Mouse (Mus musculus) hematopoietic stem cell, adult 5-6 weeks (primary cell): Measurements from ENCODE around the gene Olfr44. TPM values are rescaled to one million over a fixed set of nuclear protein-coding genes. Genes with fewer than 3 reads are reported as not detected.

ENCODE experiments used
- ATAC-seq, 2 experiments: fragments of 125-278 bp in 1 of 2; replicated peaks in 1 of 2; 2 replicates each; pipeline ENCODE4 v1.8.0; 2016 to 2017; ENCODE audit warnings: inconsistent platforms in 2 of 2, mild to moderate bottlenecking in 2 of 2, moderate number of reproducible peaks in 2 of 2, low read depth in 1 of 2, moderate TSS enrichment in 1 of 2; ENCODE audit not compliant: low FRiP score in 2 of 2, poor library complexity in 2 of 2, severe bottlenecking in 2 of 2, insufficient read depth in 1 of 2, low TSS enrichment in 1 of 2
- total RNA-seq: library from RNA; stranded (forward); fragments of 172-1452, 232-1000 nt; gene quantifications from 2 replicates; pipeline ENCODE4 v1.2.3, GENCODE M21; 2017

Olfr44 gene
- not detected in 2 replicates for total RNA-seq

GRCm38 (mm10) chr9:39493895-39494294 is at the start of gene Olfr44:
Gene Olfr44, minus strand, starts transcription at chr9:39493995.
- no peak for ATAC-seq

- ATAC-seq, result no peak
Observed at GRCm38 (mm10) chr9:39523616-39524285, 30.0 kb upstream of the Olfr44 start.

- ATAC-seq, result no peak
Observed at GRCm38 (mm10) chr9:39518595-39518994, 24.8 kb upstream of the Olfr44 start.

- ATAC-seq, result no peak
Observed at GRCm38 (mm10) chr9:39515531-39515930, 21.7 kb upstream of the Olfr44 start, which contains the start of gene Olfr957. Gene Olfr957, minus strand, starts transcription at chr9:39515809.

DNA sequence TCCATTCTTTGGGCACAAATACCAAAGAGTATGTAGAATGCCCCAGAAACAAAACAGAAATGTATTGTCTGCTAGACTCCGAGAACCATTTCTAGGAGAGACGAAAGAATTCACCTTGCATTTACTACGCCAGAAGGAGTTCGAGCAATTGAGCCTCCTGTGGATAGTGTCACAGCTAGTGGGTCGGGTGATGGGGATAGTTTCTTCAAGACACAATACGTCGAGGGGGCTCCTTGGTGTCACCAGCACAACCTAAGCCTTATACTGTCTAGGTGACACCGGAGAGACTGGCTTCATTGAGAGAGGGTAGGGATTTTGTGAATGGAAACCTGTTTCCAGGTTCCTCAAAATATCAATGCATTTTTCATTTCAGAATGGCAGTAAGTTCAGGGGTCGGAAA is 15.6 kb upstream of the Olfr44 start:
- ATAC-seq, result no peak

DNA sequence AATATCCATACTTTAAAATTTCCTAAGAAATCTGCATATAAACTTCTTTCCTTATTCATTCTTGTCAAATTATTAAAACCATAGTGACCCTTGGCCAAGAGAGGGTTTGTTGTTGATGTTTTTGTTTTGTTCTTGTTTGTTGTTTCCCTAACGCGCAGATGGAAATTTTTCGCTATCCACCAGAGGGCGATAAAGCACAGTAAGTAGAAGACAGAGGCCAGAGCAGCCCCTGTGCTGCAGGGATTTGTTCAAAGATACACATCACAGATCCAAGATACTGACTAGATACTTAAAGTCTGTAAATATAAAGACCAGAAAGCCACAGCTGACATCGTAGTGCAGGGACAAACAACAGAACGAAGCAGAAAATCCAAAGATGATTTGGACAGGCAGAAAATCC is 15.2 kb upstream of the Olfr44 start:
- peak; percentile 37 to 58; a peak in 1 of 4 replicates for ATAC-seq

GRCm38 (mm10) chr9:39471844-39472243 is 22.0 kb downstream of the Olfr44 start, which contains the start of gene Olfr955:
Gene Olfr955, minus strand, starts transcription at chr9:39471944.
- no peak for ATAC-seq

GRCm38 (mm10) chr9:39456401-39456800 is 37.4 kb downstream of the Olfr44 start, which contains the start of gene Olfr954:
Gene Olfr954, plus strand, starts transcription at chr9:39456701.
- no peak for ATAC-seq

Other genes starting within 250 kb of the Olfr44 start
- not detected in 2 replicates for gene Olfr1537, start 244.0 kb downstream of the Olfr44 start, total RNA-seq
- not detected in 2 replicates for gene Olfr945, start 217.2 kb downstream of the Olfr44 start, total RNA-seq
- gene Olfr948, start 167.9 kb downstream of the Olfr44 start, total RNA-seq, result not detected in 2 replicates
- gene Olfr951, start 106.6 kb downstream of the Olfr44 start, total RNA-seq, result not detected in 2 replicates
- not detected in 2 replicates for gene Olfr952, start 66.8 kb downstream of the Olfr44 start, total RNA-seq
- not detected in 2 replicates for gene Olfr954, start 37.3 kb downstream of the Olfr44 start, total RNA-seq
- gene Olfr955, start 22.1 kb downstream of the Olfr44 start, total RNA-seq, result not detected in 2 replicates
- gene Olfr957, start 21.8 kb upstream of the Olfr44 start, total RNA-seq, result not detected in 2 replicates
- not detected in 2 replicates for gene Olfr958, start 60.1 kb upstream of the Olfr44 start, total RNA-seq
- gene Olfr959, start 81.6 kb upstream of the Olfr44 start, total RNA-seq, result not detected in 2 replicates
- not detected in 2 replicates for gene AW551984, start 110.4 kb upstream of the Olfr44 start, total RNA-seq
- gene Olfr148, start 116.7 kb upstream of the Olfr44 start, total RNA-seq, result not detected in 2 replicates
- gene Olfr960, start 127.4 kb upstream of the Olfr44 start, total RNA-seq, result not detected in 2 replicates
- not detected in 2 replicates for gene Olfr961, start 151.1 kb upstream of the Olfr44 start, total RNA-seq
- not detected in 2 replicates for gene Olfr963, start 173.2 kb upstream of the Olfr44 start, total RNA-seq
- not detected in 2 replicates for gene Olfr149, start 213.1 kb upstream of the Olfr44 start, total RNA-seq
- gene Olfr965, start 217.4 kb upstream of the Olfr44 start, total RNA-seq, result not detected in 2 replicates
- not detected in 2 replicates for gene Olfr150, start 237.0 kb upstream of the Olfr44 start, total RNA-seq